Mouse (Mus musculus) hindbrain, embryonic 11.5 days (tissue): ENCODE measurements around the gene Gm17542. TPM values are rescaled to one million over a fixed set of nuclear protein-coding genes. Genes with fewer than 3 reads are reported as not detected.

ENCODE experiments used
- polyA plus RNA-seq: library from polyadenylated mRNA; unstranded; fragments of >200 nt; fragmentation: Nextera tagmentation; extraction: Ambion mirVana; gene quantifications from 2 replicates; pipeline ENCODE4 v1.2.1, GENCODE M21; 2014

Gm17542 gene
- polyA plus RNA-seq, 1 experiment from 2014 or later, result not detected

Other genes with a start within 250 kb of the Gm17542 start
- 13.0 and 14.5 TPM in 2 replicates for gene Ccdc138, start 220.3 kb downstream of the Gm17542 start, polyA plus RNA-seq
- 0.11 and 0.19 TPM in 2 replicates for gene Edar, start 42.6 kb downstream of the Gm17542 start, polyA plus RNA-seq
- gene Sh3rf3, start 95.1 kb upstream of the Gm17542 start, polyA plus RNA-seq, result 1.0 and 1.5 TPM in 2 replicates